Mouse (Mus musculus) midbrain, embryonic 14.5 days (tissue): ENCODE measurements around the gene Tbc1d10b. TPM values are rescaled to one million over a fixed set of nuclear protein-coding genes. Genes with fewer than 3 reads are reported as not detected.

Source experiments
- ATAC-seq: fragments of 200-750 bp; cut with Nextera tagmentation; 2 replicates; pipeline ENCODE4 v1.8.0; 2017; ENCODE audit warnings: moderate number of reproducible peaks, moderate library complexity; ENCODE audit not compliant: low FRiP score, low TSS enrichment
- DNase-seq: peaks from one replicate; pipeline ENCODE4 v3.0.0-alpha.2; 2015
- H3K27ac ChIP-seq: fragments of 300-500 bp; sonication (generic); replicated peaks from 2 replicates; pipeline ENCODE4 v1.5.1; 2014; ENCODE audit warnings: mild to moderate bottlenecking, low read depth, low read length, moderate library complexity
- H3K27me3 ChIP-seq: fragments of 300-500 bp; sonication (generic); 2 replicates; pipeline ENCODE4 v1.6.1; 2014; ENCODE audit warnings: low read length, control low read depth, mixed read lengths; ENCODE audit not compliant: control insufficient read depth, insufficient read depth
- H3K36me3 ChIP-seq: fragments of 300-500 bp; sonication (generic); 2 replicates; pipeline ENCODE4 v1.6.1; 2014; ENCODE audit warnings: low read length, control low read depth; ENCODE audit not compliant: control insufficient read depth, insufficient read depth
- H3K4me1 ChIP-seq: fragments of 300-500 bp; sonication (generic); 2 replicates; pipeline ENCODE4 v1.6.1; 2014; ENCODE audit warnings: mild to moderate bottlenecking, antibody characterized with exemption, low read length, control low read depth; ENCODE audit not compliant: control insufficient read depth, insufficient read depth
- H3K4me2 ChIP-seq: fragments of 300-500 bp; sonication (generic); 2 replicates; pipeline ENCODE4 v1.6.1; 2014; ENCODE audit warnings: mild to moderate bottlenecking, low read length, moderate library complexity
- H3K4me3 ChIP-seq: fragments of 300-500 bp; sonication (generic); replicated peaks from 2 replicates; pipeline ENCODE4 v1.5.1; 2014; ENCODE audit warnings: low read depth, low read length
- H3K9ac ChIP-seq: fragments of 300-500 bp; sonication (generic); replicated peaks from 2 replicates; pipeline ENCODE4 v1.6.1; 2014; ENCODE audit warnings: mild to moderate bottlenecking, low read length, moderate library complexity
- H3K9me3 ChIP-seq: fragments of 300-500 bp; sonication (generic); 2 replicates; pipeline ENCODE4 v1.6.1; 2016; ENCODE audit warnings: low read length, control low read depth, mixed read lengths; ENCODE audit not compliant: control insufficient read depth
- WGBS: fragments of 180-500 bp; shearing (Covaris S2); extraction: QIAGEN DNeasy Blood & Tissue Kit; methylation state at CpG from one replicate; pipeline ENCODE4 v1.1.7; 2014; 5-methylcytosine and 5-hydroxymethylcytosine counted together
- polyA plus RNA-seq: library from polyadenylated mRNA; unstranded; fragments of >200 nt; fragmentation: Nextera tagmentation; extraction: Ambion mirVana; gene quantifications from 2 replicates; pipeline ENCODE4 v1.2.1, GENCODE M21; 2014

Tbc1d10b gene
- polyA plus RNA-seq, 1 experiment from 2014 or later: 27.6 TPM

DNA sequence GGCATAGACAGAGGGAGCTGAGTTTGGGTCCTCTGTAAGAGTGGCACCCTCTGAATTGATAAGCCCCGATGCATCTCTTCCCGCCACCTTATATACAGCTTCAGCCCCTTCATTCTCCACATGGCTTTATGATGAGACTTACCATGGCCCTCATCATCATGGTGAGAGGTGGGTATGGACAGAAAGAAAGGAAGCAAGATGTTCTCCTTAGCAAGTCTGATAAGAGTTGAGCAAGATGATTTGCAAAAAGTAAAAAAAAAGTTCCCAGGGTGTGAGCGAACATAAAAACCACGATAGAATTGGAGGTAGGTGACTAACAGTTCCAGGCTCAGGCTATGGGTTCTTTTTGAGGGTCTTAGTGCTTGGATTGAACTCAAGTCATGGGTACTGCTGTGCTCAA is 10.4 kb upstream of the Tbc1d10b start:
- Histone ChIP-seq H3K4me1 (no peaks in the 10 kb centered on the region), H3K36me3 (no peaks in the 10 kb centered on the region), H3K27me3 (no peaks in the 10 kb centered on the region; the same call in 1 of the 2 replicates), H3K9ac (no peak overlapping the region), H3K9me3 (no peaks in the 10 kb centered on the region), H3K27ac (no peak overlapping the region), H3K4me3 (no peak overlapping the region), H3K4me2 (no peak overlapping the region)
- DNase-seq: no peak
- no peak for ATAC-seq
- 94% methylated on average over 4 of the region's 4 CpGs for WGBS

GRCm38 (mm10) chr7:127217901-127218642 is 9.8 kb upstream of the Tbc1d10b start:
- Histone ChIP-seq H3K9me3 (no peaks in the 10 kb centered on the region), H3K27me3 (no peaks in the 10 kb centered on the region; the same call in 1 of the 2 replicates), H3K27ac (no peak overlapping the region), H3K9ac (no peak overlapping the region), H3K36me3 (no peaks in the 10 kb centered on the region), H3K4me2 (no peak overlapping the region), H3K4me3 (no peak overlapping the region), H3K4me1 (no peaks in the 10 kb centered on the region)
- ATAC-seq (no peak), DNase-seq (no peak)
- WGBS: 85% methylated on average over 10 of the region's 10 CpGs

DNA sequence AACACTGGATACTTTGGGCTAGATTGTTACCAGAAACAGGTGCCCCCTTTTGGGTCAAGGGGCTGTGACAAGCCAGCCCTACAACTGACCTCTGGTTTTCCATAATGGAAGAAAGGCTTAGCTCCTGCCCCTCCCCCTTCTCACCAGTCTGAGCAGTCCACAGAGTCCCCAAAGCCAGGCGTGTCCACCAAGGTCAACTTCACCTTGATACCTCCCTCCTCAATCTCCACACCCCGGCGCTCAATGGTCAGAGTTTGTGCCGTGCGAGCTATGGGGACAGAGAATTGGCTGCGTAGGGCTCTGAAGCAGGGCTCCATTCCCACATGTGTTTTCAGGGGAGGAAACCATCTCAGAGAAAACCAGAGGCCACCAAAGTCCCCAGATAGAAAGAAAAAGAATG is 9.2 kb upstream of the Tbc1d10b start:
- WGBS: 91% methylated on average over 6 of the region's 6 CpGs
- DNase-seq (no peak), ATAC-seq (no peak)
- Histone ChIP-seq H3K27ac (no peak overlapping the region), H3K36me3 (no peaks in the 10 kb centered on the region), H3K9me3 (no peaks in the 10 kb centered on the region), H3K4me3 (no peak overlapping the region), H3K4me2 (no peak overlapping the region), H3K4me1 (no peaks in the 10 kb centered on the region), H3K9ac (no peak overlapping the region), H3K27me3 (no peaks in the 10 kb centered on the region; the same call in 1 of the 2 replicates)

- H3K4me1 ChIP-seq: no peaks in the 10 kb centered on the region
- H3K4me2 ChIP-seq: no peak overlapping the region
- no peaks in the 10 kb centered on the region; the same call in 1 of the 2 replicates for H3K27me3 ChIP-seq
- no peak overlapping the region for H3K4me3 ChIP-seq
- 93% methylated on average over 5 of the region's 5 CpGs for WGBS
- ATAC-seq: no peak
- H3K9ac ChIP-seq: no peak overlapping the region
- no peak overlapping the region for H3K27ac ChIP-seq
- H3K9me3 ChIP-seq: no peaks in the 10 kb centered on the region
- no peak for DNase-seq
- no peaks in the 10 kb centered on the region for H3K36me3 ChIP-seq
Observed at GRCm38 (mm10) chr7:127216307-127216706, 8.0 kb upstream of the Tbc1d10b start.

- H3K27me3 ChIP-seq: no peaks in the 10 kb centered on the region; the same call in 1 of the 2 replicates
- H3K4me3 ChIP-seq: 0 out of 2 replicates have a peak overlapping the region, but pooled peaks have one; percentile 8
- H3K4me2 ChIP-seq: peak overlapping the region; percentile 40
- H3K4me1 ChIP-seq: no peaks in the 10 kb centered on the region
- 27% methylated on average over 33 of the region's 33 CpGs for WGBS
- DNase-seq (peak; percentile 86), ATAC-seq (no peak)
- H3K9me3 ChIP-seq: no peaks in the 10 kb centered on the region
- no peak overlapping the region for H3K9ac ChIP-seq
- no peak overlapping the region for H3K27ac ChIP-seq
- H3K36me3 ChIP-seq: no peaks in the 10 kb centered on the region
Observed at GRCm38 (mm10) chr7:127214981-127215871, 7.0 kb upstream of the Tbc1d10b start.

DNA sequence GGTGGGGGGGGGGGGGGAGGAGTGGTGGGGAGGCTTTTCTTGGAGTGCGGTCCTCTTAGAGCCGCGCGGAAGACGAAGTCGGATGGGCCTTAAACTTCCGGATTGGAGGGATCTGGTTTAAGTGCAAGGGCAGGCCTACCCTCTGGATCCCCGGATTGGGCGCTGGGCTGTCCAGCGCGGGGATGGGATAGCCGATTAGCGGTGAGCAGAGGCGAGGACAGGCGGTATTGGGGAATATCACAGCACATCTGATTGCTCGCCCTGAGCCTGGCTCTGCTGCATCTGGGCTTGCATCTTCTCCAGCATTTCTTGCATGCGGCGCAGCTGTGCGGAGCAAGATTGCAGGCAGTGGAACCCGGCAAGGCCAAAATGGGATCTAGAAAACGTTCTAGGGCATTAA is 6.3 kb upstream of the Tbc1d10b start:
- Histone ChIP-seq H3K36me3 (no peaks in the 10 kb centered on the region), H3K9me3 (no peaks in the 10 kb centered on the region), H3K4me1 (peaks cover 4% of the 10 kb centered on the region), H3K9ac (no peak overlapping the region), H3K27ac (no peak overlapping the region), H3K4me2 (peak overlapping the region; percentile 40; the same call in 1 of the 2 replicates), H3K27me3 (no peaks in the 10 kb centered on the region; the same call in 1 of the 2 replicates), H3K4me3 (no peak overlapping the region)
- ATAC-seq (no peak), DNase-seq (no peak)
- 31% methylated on average over 21 of the region's 21 CpGs for WGBS

DNA sequence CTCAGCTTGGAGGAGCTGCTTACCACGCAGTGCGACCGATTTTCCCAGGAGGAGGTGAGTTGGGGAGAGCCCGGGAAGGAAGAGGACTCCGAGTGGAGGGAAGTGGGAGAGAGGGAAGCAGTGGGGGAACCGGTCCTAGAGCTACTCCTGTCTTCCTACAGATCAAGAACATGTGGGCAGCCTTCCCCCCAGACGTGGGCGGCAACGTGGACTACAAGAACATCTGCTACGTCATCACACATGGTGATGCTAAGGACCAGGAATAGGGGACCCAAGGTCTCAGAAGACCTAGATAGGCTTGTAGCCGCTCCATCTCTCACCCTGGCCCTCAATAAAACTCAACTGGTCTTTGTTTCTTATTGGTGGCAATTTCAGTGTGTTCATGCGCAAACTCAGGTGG is 5.7 kb upstream of the Tbc1d10b start:
- H3K9me3 ChIP-seq: no peaks in the 10 kb centered on the region
- no peak overlapping the region for H3K4me2 ChIP-seq
- WGBS: 49% methylated on average over 12 of the region's 12 CpGs
- peaks cover 8% of the 10 kb centered on the region for H3K4me1 ChIP-seq
- no peak overlapping the region for H3K4me3 ChIP-seq
- DNase-seq (no peak), ATAC-seq (no peak)
- H3K27ac ChIP-seq: no peak overlapping the region
- H3K27me3 ChIP-seq: no peaks in the 10 kb centered on the region; the same call in 1 of the 2 replicates
- H3K9ac ChIP-seq: no peak overlapping the region
- no peaks in the 10 kb centered on the region for H3K36me3 ChIP-seq

DNA sequence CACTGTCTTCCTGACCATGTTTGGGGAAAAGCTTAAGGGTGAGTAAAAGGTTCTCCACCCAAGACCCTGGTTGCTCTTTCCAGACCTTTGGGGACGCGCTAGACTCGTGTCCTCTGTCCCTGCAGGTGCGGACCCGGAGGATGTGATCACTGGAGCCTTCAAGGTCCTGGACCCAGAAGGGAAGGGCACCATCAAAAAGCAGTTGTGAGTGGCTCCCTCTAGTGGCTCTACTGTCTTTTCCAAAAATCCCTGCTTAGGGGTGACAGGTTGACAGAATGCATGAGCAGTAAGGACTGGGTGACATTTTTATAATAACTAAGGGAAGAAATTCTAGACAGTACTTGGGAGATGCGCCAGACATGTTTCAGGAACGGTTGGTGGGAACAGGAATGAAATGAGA is 5.2 kb upstream of the Tbc1d10b start:
- ATAC-seq: no peak
- Histone ChIP-seq H3K27ac (no peak overlapping the region), H3K27me3 (no peaks in the 10 kb centered on the region; the same call in 1 of the 2 replicates), H3K36me3 (no peaks in the 10 kb centered on the region), H3K4me1 (peaks cover 8% of the 10 kb centered on the region), H3K4me2 (no peak overlapping the region), H3K9ac (no peak overlapping the region), H3K4me3 (no peak overlapping the region), H3K9me3 (no peaks in the 10 kb centered on the region)
- WGBS: 37% methylated on average over 7 of the region's 7 CpGs
- DNase-seq: peak; percentile 65
